Mouse (Mus musculus) neural tube, embryonic 15.5 days (tissue): ENCODE results near the gene Pigg. TPM values are rescaled to one million over a fixed set of nuclear protein-coding genes. Genes with fewer than 3 reads are reported as not detected.
"Not testable (repeated sequence)": the region's sequence is repeated elsewhere in the genome, so short reads cannot be mapped to it uniquely, and the experiment has no call there.

Experiments
- ATAC-seq: fragments of 200-750 bp; cut with Nextera tagmentation; 2 replicates; pipeline ENCODE4 v1.8.0; 2017; ENCODE audit warnings: mild to moderate bottlenecking, moderate TSS enrichment, moderate library complexity; ENCODE audit not compliant: low FRiP score
- H3K27ac ChIP-seq: fragments of 300-500 bp; sonication (generic); replicated peaks from 2 replicates; pipeline ENCODE4 v1.5.1; 2015; ENCODE audit warnings: mild to moderate bottlenecking, inconsistent platforms
- H3K27me3 ChIP-seq: fragments of 300-500 bp; sonication (generic); replicated peaks from 2 replicates; pipeline ENCODE4 v1.6.1; 2015; ENCODE audit warnings: inconsistent platforms
- H3K36me3 ChIP-seq: fragments of 300-500 bp; sonication (generic); 2 replicates; pipeline ENCODE4 v1.6.1; 2015; ENCODE audit warnings: inconsistent platforms
- H3K4me1 ChIP-seq: fragments of 300-500 bp; sonication (generic); 2 replicates; pipeline ENCODE4 v1.6.1; 2015; ENCODE audit warnings: inconsistent platforms
- H3K4me2 ChIP-seq: fragments of 300-500 bp; sonication (generic); 2 replicates; pipeline ENCODE4 v1.6.1; 2015; ENCODE audit warnings: inconsistent platforms, mild to moderate bottlenecking, moderate library complexity
- H3K4me3 ChIP-seq: fragments of 300-500 bp; sonication (generic); replicated peaks from 2 replicates; pipeline ENCODE4 v1.5.1; 2015; ENCODE audit warnings: mild to moderate bottlenecking, inconsistent platforms
- H3K9ac ChIP-seq: fragments of 300-500 bp; sonication (generic); replicated peaks from 2 replicates; pipeline ENCODE4 v1.6.1; 2015; ENCODE audit warnings: mild to moderate bottlenecking, inconsistent platforms
- H3K9me3 ChIP-seq: fragments of 300-500 bp; sonication (generic); replicated peaks from 2 replicates; pipeline ENCODE4 v1.6.1; 2016; ENCODE audit warnings: inconsistent platforms
- WGBS: fragments of 180-500 bp; shearing (Covaris S2); methylation state at CpG from one replicate; pipeline ENCODE4 v1.1.7; 2015; ENCODE audit warnings: mixed read lengths; 5-methylcytosine and 5-hydroxymethylcytosine counted together
- polyA plus RNA-seq: library from polyadenylated mRNA; unstranded; fragments of >200 nt; fragmentation: Nextera tagmentation; extraction: Ambion mirVana; gene quantifications from 2 replicates; pipeline ENCODE4 v1.2.1, GENCODE M21; 2015

The Pigg gene
- 4.5 and 4.9 TPM in 2 replicates for polyA plus RNA-seq

- Histone ChIP-seq H3K4me1 (peaks cover 15% of the 10 kb centered on the region), H3K4me2 (peak within 1 kb of the TSS; percentile 87), H3K27me3 (no peaks in the 10 kb centered on the region), H3K9ac (peak within 1 kb of the TSS; percentile 73), H3K9me3 (no peaks in the 10 kb centered on the region), H3K4me3 (peak within 1 kb of the TSS; percentile 64), H3K27ac (peak within 1 kb of the TSS; percentile 81), H3K36me3 (no peaks in the 10 kb centered on the region)
- under 1% methylated on average over 57 of the region's 57 CpGs for WGBS
- peak; percentile 99 for ATAC-seq
These were observed at the start of gene Pigg for GRCm38 (mm10) chr5:108312224-108313064. Pigg (plus strand) TSS chr5:108312609.

- no peak overlapping the region for H3K4me2 ChIP-seq
- H3K9me3 ChIP-seq: no peaks in the 10 kb centered on the region
- H3K9ac ChIP-seq: no peak overlapping the region
- no peak overlapping the region for H3K4me3 ChIP-seq
- WGBS: 50% methylated on average over 4 of the region's 4 CpGs
- ATAC-seq: no peak
- H3K4me1 ChIP-seq: peaks cover 5% of the 10 kb centered on the region
- H3K27ac ChIP-seq: no peak overlapping the region
- no peaks in the 10 kb centered on the region for H3K36me3 ChIP-seq
- no peaks in the 10 kb centered on the region for H3K27me3 ChIP-seq
These were observed 49.7 kb upstream of the Pigg start for GRCm38 (mm10) chr5:108262722-108263121.

- H3K4me2 ChIP-seq, H3K9ac ChIP-seq, H3K9me3 ChIP-seq, H3K4me3 ChIP-seq, H3K27ac ChIP-seq, ATAC-seq, H3K27me3 ChIP-seq, H3K36me3 ChIP-seq: not testable (repeated sequence)
- WGBS: 95% methylated on average over 1 of the region's 1 CpGs
- peaks cover 10% of the 10 kb centered on the region for H3K4me1 ChIP-seq
These were observed 48.6 kb upstream of the Pigg start for GRCm38 (mm10) chr5:108263785-108264184.

GRCm38 (mm10) chr5:108266990-108267389 is 45.4 kb upstream of the Pigg start:
- peaks cover 32% of the 10 kb centered on the region for H3K4me1 ChIP-seq
- H3K4me2 ChIP-seq: no peak overlapping the region
- no peak for ATAC-seq
- no peaks in the 10 kb centered on the region for H3K9me3 ChIP-seq
- H3K36me3 ChIP-seq: no peaks in the 10 kb centered on the region
- H3K4me3 ChIP-seq: no peak overlapping the region
- no peak overlapping the region for H3K27ac ChIP-seq
- H3K9ac ChIP-seq: no peak overlapping the region
- H3K27me3 ChIP-seq: no peaks in the 10 kb centered on the region

- WGBS: 4% methylated on average over 42 of the region's 55 CpGs
These were observed 44.0 kb upstream of the Pigg start, which contains the start of gene Dr1 for GRCm38 (mm10) chr5:108268127-108269062. Dr1 (plus strand) TSS chr5:108268897.

GRCm38 (mm10) chr5:108269063-108269810 is 43.2 kb upstream of the Pigg start:
- Histone ChIP-seq H3K4me1 (peaks cover 42% of the 10 kb centered on the region), H3K27me3 (no peaks in the 10 kb centered on the region), H3K36me3 (peaks cover 3% of the 10 kb centered on the region), H3K27ac (peak overlapping the region; percentile 95), H3K4me3 (peak overlapping the region; percentile 98), H3K9me3 (no peaks in the 10 kb centered on the region), H3K9ac (peak overlapping the region; percentile 99), H3K4me2 (peak overlapping the region; percentile 83)
- under 1% methylated on average over 44 of the region's 44 CpGs for WGBS
- ATAC-seq: peak; percentile 65

More at GRCm38 (mm10) chr5:108268127-108269062, 44.0 kb upstream of the Pigg start, which contains the start of gene Dr1:
- Histone ChIP-seq H3K4me1 (peaks cover 38% of the 10 kb centered on the region), H3K4me3 (peak within 1 kb of the TSS; percentile 98), H3K27me3 (no peaks in the 10 kb centered on the region), H3K9ac (peak within 1 kb of the TSS; percentile 99), H3K27ac (peak within 1 kb of the TSS; percentile 95), H3K4me2 (peak within 1 kb of the TSS; percentile 83), H3K36me3 (no peaks in the 10 kb centered on the region), H3K9me3 (no peaks in the 10 kb centered on the region)
- peak; percentile 98 for ATAC-seq

- Histone ChIP-seq H3K27ac (no peak overlapping the region), H3K9me3 (no peaks in the 10 kb centered on the region), H3K4me2 (peak overlapping the region; percentile 83), H3K4me1 (peaks cover 42% of the 10 kb centered on the region), H3K27me3 (no peaks in the 10 kb centered on the region), H3K9ac (peak overlapping the region; percentile 99), H3K36me3 (peaks cover 3% of the 10 kb centered on the region), H3K4me3 (peak overlapping the region; percentile 98)
- ATAC-seq: no peak
- 15% methylated on average over 7 of the region's 7 CpGs for WGBS
These were observed 42.6 kb upstream of the Pigg start for GRCm38 (mm10) chr5:108269811-108270151.

GRCm38 (mm10) chr5:108270415-108270814 is 42.0 kb upstream of the Pigg start:
- ATAC-seq: no peak
- H3K9ac ChIP-seq: peak overlapping the region; percentile 99; the same call in 1 of the 2 replicates
- 59% methylated on average over 9 of the region's 9 CpGs for WGBS

GRCm38 (mm10) chr5:108271345-108271744 is 41.1 kb upstream of the Pigg start:
- not testable (repeated sequence) for H3K36me3 ChIP-seq, H3K9ac ChIP-seq, H3K27me3 ChIP-seq, H3K27ac ChIP-seq, H3K9me3 ChIP-seq, ATAC-seq
- 95% methylated on average over 6 of the region's 6 CpGs for WGBS
- Histone ChIP-seq H3K4me1 (peaks cover 42% of the 10 kb centered on the region), H3K4me2 (peak overlapping the region; percentile 83), H3K4me3 (peak overlapping the region; percentile 9; the same call in 1 of the 2 replicates)

More at GRCm38 (mm10) chr5:108270415-108270814, 42.0 kb upstream of the Pigg start:
- peak overlapping the region; percentile 98 for H3K4me3 ChIP-seq
- H3K36me3 ChIP-seq: peaks cover 3% of the 10 kb centered on the region
- peak overlapping the region; percentile 83 for H3K4me2 ChIP-seq
- H3K27ac ChIP-seq: no peak overlapping the region
- no peaks in the 10 kb centered on the region for H3K27me3 ChIP-seq
- H3K4me1 ChIP-seq: peaks cover 42% of the 10 kb centered on the region
- H3K9me3 ChIP-seq: no peaks in the 10 kb centered on the region

GRCm38 (mm10) chr5:108286957-108287356 is 25.5 kb upstream of the Pigg start:
- WGBS: 91% methylated on average over 2 of the region's 2 CpGs

GRCm38 (mm10) chr5:108301567-108301966 is 10.8 kb upstream of the Pigg start:
- ATAC-seq: no peak
- no peaks in the 10 kb centered on the region for H3K27me3 ChIP-seq
- no peak overlapping the region for H3K4me2 ChIP-seq
- no peaks in the 10 kb centered on the region for H3K4me1 ChIP-seq
- no peak overlapping the region for H3K4me3 ChIP-seq
- 77% methylated on average over 3 of the region's 3 CpGs for WGBS
- no peaks in the 10 kb centered on the region for H3K36me3 ChIP-seq
- H3K9me3 ChIP-seq: no peaks in the 10 kb centered on the region
- H3K27ac ChIP-seq: no peak overlapping the region
- H3K9ac ChIP-seq: no peak overlapping the region

More at GRCm38 (mm10) chr5:108286957-108287356, 25.5 kb upstream of the Pigg start:
- no peak overlapping the region for H3K9ac ChIP-seq
- H3K27ac ChIP-seq: no peak overlapping the region
- no peaks in the 10 kb centered on the region for H3K9me3 ChIP-seq
- no peak for ATAC-seq
- H3K4me2 ChIP-seq: no peak overlapping the region
- no peaks in the 10 kb centered on the region for H3K4me1 ChIP-seq
- no peak overlapping the region for H3K4me3 ChIP-seq
- H3K27me3 ChIP-seq: no peaks in the 10 kb centered on the region
- H3K36me3 ChIP-seq: no peaks in the 10 kb centered on the region
